Mouse (Mus musculus) CH12.LX (cell line): ENCODE results near the gene Fan1. TPM values are rescaled to one million over a fixed set of nuclear protein-coding genes. Genes with fewer than 3 reads are reported as not detected.

Experiments used
- DNase-seq: peaks from one replicate; pipeline ENCODE4 v3.0.0-alpha.2; 2013; ENCODE audit errors: extremely low read depth
- H3K27ac ChIP-seq: 2 replicates; pipeline ENCODE4 v1.5.1; 2012; ENCODE audit warnings: low read depth, mild to moderate bottlenecking, control low read depth, moderate library complexity; ENCODE audit not compliant: insufficient read depth
- H3K27me3 ChIP-seq: replicated peaks from 2 replicates; pipeline ENCODE3; 2012; ENCODE audit warnings: inconsistent platforms
- H3K36me3 ChIP-seq, 2 experiments: replicated peaks in 1 of 2; 2 replicates each; pipeline versions ENCODE3 to v1.6.1; 2012; ENCODE audit warnings: inconsistent platforms in 1 of 2, low read length in 1 of 2, mild to moderate bottlenecking in 1 of 2, mixed read lengths in 1 of 2, moderate library complexity in 1 of 2; ENCODE audit not compliant: control insufficient read depth in 1 of 2, insufficient read depth in 1 of 2
- H3K4me1 ChIP-seq, 2 experiments: 2 replicates each; pipeline ENCODE4 v1.6.1; 2012; ENCODE audit warnings: inconsistent platforms in 1 of 2, moderate library complexity in 1 of 2; ENCODE audit not compliant: insufficient read depth in 2 of 2, control insufficient read depth in 1 of 2
- H3K4me2 ChIP-seq: 2 replicates; pipeline ENCODE4 v1.6.1; 2012; ENCODE audit warnings: low read depth, mild to moderate bottlenecking, control low read depth; ENCODE audit not compliant: poor library complexity, insufficient read depth, severe bottlenecking
- H3K4me3 ChIP-seq, 3 experiments: fragments of 150-350 bp in 1 of 3; sonication (generic) in 1 of 3; replicated peaks in 1 of 3; 2 replicates each; pipeline versions ENCODE3 to v1.5.1; 2011 to 2012; ENCODE audit warnings: low read depth in 2 of 3, low read length in 2 of 3, mild to moderate bottlenecking in 2 of 3, moderate library complexity in 2 of 3, control low read depth in 1 of 3, improper control_type of control experiment in 1 of 3, inconsistent platforms in 1 of 3, mixed read lengths in 1 of 3; ENCODE audit not compliant: poor library complexity in 1 of 3
- H3K79me2 ChIP-seq: replicated peaks from 2 replicates; pipeline ENCODE4 v1.6.1; 2012; ENCODE audit warnings: mild to moderate bottlenecking, moderate library complexity; ENCODE audit not compliant: control insufficient read depth, poor library complexity, insufficient read depth, severe bottlenecking; ENCODE audit errors: extremely low read depth
- H3K9ac ChIP-seq: 2 replicates; pipeline ENCODE4 v1.6.1; 2012; ENCODE audit warnings: low read depth, mild to moderate bottlenecking, control low read depth, moderate library complexity; ENCODE audit not compliant: insufficient read depth
- H3K9me3 ChIP-seq: replicated peaks from 2 replicates; pipeline ENCODE3; 2012; ENCODE audit warnings: low read length, inconsistent platforms, mixed read lengths
- BHLHE40 ChIP-seq: IDR thresholded peaks from 2 replicates; pipeline ENCODE4 v1.6.1; 2011; ENCODE audit warnings: mild to moderate bottlenecking, low read depth, low read length, improper control_type of control experiment
- EP300 ChIP-seq: IDR thresholded peaks from 2 replicates; pipeline ENCODE4 v1.6.1; 2011; ENCODE audit warnings: low read length, improper control_type of control experiment
- GABPA ChIP-seq: IDR thresholded peaks from 2 replicates; pipeline ENCODE4 v1.6.1; 2012; ENCODE audit warnings: low read depth, low read length, improper control_type of control experiment, inconsistent platforms; ENCODE audit not compliant: insufficient replicate concordance
- HCFC1 ChIP-seq: IDR thresholded peaks from 2 replicates; pipeline ENCODE4 v1.6.1; 2012; ENCODE audit warnings: low read depth, mild to moderate bottlenecking, inconsistent platforms, low read length, improper control_type of control experiment
- IRF4 ChIP-seq: IDR thresholded peaks from 2 replicates; pipeline ENCODE4 v1.6.1; 2014; ENCODE audit warnings: low read depth, mild to moderate bottlenecking, inconsistent platforms, low read length, improper control_type of control experiment
- JUND ChIP-seq: conservative IDR thresholded peaks from 2 replicates; pipeline ENCODE4 v1.6.1; 2011; ENCODE audit warnings: low read depth, low read length, improper control_type of control experiment
- MAZ ChIP-seq: IDR thresholded peaks from 2 replicates; pipeline ENCODE4 v1.6.1; 2012; ENCODE audit warnings: low read depth, mild to moderate bottlenecking, inconsistent platforms, low read length, improper control_type of control experiment, moderate library complexity
- MEF2A ChIP-seq: IDR thresholded peaks from 2 replicates; pipeline ENCODE4 v1.6.1; 2014; ENCODE audit warnings: low read depth, mild to moderate bottlenecking, inconsistent platforms, low read length, improper control_type of control experiment, borderline replicate concordance
- MYC ChIP-seq: IDR thresholded peaks from 2 replicates; pipeline ENCODE4 v1.6.1; 2011; ENCODE audit warnings: low read depth, mild to moderate bottlenecking, improper control_type of control experiment, low read length
- POLR2A ChIP-seq: IDR thresholded peaks from 2 replicates; pipeline ENCODE4 v1.6.1; 2011; ENCODE audit warnings: low read depth, mild to moderate bottlenecking, improper control_type of control experiment, low read length
- POLR2AphosphoS2 ChIP-seq: IDR thresholded peaks from 2 replicates; pipeline ENCODE4 v1.6.1; 2011; ENCODE audit warnings: low read depth, low read length, improper control_type of control experiment
- SMC3 ChIP-seq: IDR thresholded peaks from 2 replicates; pipeline ENCODE4 v1.6.1; 2011; ENCODE audit warnings: low read depth, low read length, improper control_type of control experiment
- TCF12 ChIP-seq: IDR thresholded peaks from 2 replicates; pipeline ENCODE4 v1.6.1; 2014; ENCODE audit warnings: low read depth, mild to moderate bottlenecking, inconsistent platforms, low read length, improper control_type of control experiment
- USF1 ChIP-seq: IDR thresholded peaks from 2 replicates; pipeline ENCODE4 v1.6.1; 2014; ENCODE audit warnings: low read depth, mild to moderate bottlenecking, inconsistent platforms, low read length, improper control_type of control experiment
- USF2 ChIP-seq: conservative IDR thresholded peaks from 2 replicates; pipeline ENCODE4 v1.6.1; 2011; ENCODE audit warnings: low read depth, low read length, improper control_type of control experiment
- ZC3H11A ChIP-seq: IDR thresholded peaks from 2 replicates; pipeline ENCODE4 v1.6.1; 2012; ENCODE audit warnings: low read depth, mild to moderate bottlenecking, inconsistent platforms, low read length, improper control_type of control experiment
- ZKSCAN1 ChIP-seq: IDR thresholded peaks from 2 replicates; pipeline ENCODE4 v1.6.1; 2012; ENCODE audit warnings: low read depth, inconsistent platforms, low read length, improper control_type of control experiment, borderline replicate concordance
- ZMIZ1 ChIP-seq: IDR thresholded peaks from 2 replicates; pipeline ENCODE4 v1.6.1; 2012; ENCODE audit warnings: low read depth, mild to moderate bottlenecking, inconsistent platforms, low read length, improper control_type of control experiment
- dilution Hi-C: fragments of 300-500 bp; cut with MboI; formaldehyde crosslinking; loops from 2 replicates; pipeline ENCODE4 v1.14.3; 2020; ENCODE audit warnings: low sequenced_read_pairs; ENCODE audit not compliant: extremely low pct_unique_long_range_greater_than_20kb, extremely low pct_ligation_motif_present
- in situ Hi-C: fragments of 300-500 bp; cut with MboI; formaldehyde crosslinking; loops from 3 replicates; pipeline ENCODE4 v1.14.3; 2019; ENCODE audit warnings: low sequenced_read_pairs, low pct_ligation_motif_present, low pct_unique_long_range_greater_than_20kb, mixed read lengths
- polyA plus RNA-seq: library from polyadenylated mRNA; unstranded; fragments of >175 nt; gene quantifications from 2 replicates; pipeline ENCODE4 v1.2.1, GENCODE M21; 2012; ENCODE audit warnings: low read depth; ENCODE audit not compliant: insufficient read length
- total RNA-seq, 2 experiments: library from RNA; depleted of rRNA; stranded (reverse); fragments of 300-350 nt in 1 of 2; fragments of >200 nt in 1 of 2; gene quantifications; 2 replicates each; pipeline ENCODE4 v1.2.3; 2012 to 2014

Fan1 gene
- total and polyA plus RNA-seq, 3 experiments, result 2.6 to 4.6 (median 3.6) TPM

- no peaks in the 10 kb centered on the region for H3K9me3 ChIP-seq
- no peak overlapping the region for H3K4me3 ChIP-seq
- no peaks in the 10 kb centered on the region for H3K27me3 ChIP-seq
- peaks cover 35 to 71% of the 10 kb centered on the region in 2 experiments for H3K36me3 ChIP-seq
- H3K27ac ChIP-seq, result no peak overlapping the region
- no peak overlapping the region for H3K4me2 ChIP-seq
- no peak overlapping the region for H3K9ac ChIP-seq
- H3K79me2 ChIP-seq, result no peaks in the 10 kb centered on the region
- DNase-seq, result no peak
- dilution Hi-C loops (no loop called here), in situ Hi-C loops (no loop called here)
- peaks cover 0 to 4% of the 10 kb centered on the region in 2 experiments; a peak in 1 of 4 replicates for H3K4me1 ChIP-seq
- TF ChIP-seq GABPA (no peak), JUND (no peak), EP300 (no peak), SMC3 (no peak), ZKSCAN1 (no peak), USF2 (no peak), MAZ (no peak), MYC (no peak), HCFC1 (no peak), USF1 (no peak), MEF2A (no peak), POLR2AphosphoS2 (no peak), ZMIZ1 (no peak), BHLHE40 (no peak)
Measured at GRCm38 (mm10) chr7:64347813-64348212, 26.1 kb downstream of the Fan1 start.

GRCm38 (mm10) chr7:64332686-64333085 lies 41.2 kb downstream of the Fan1 start:
- dilution Hi-C loops, result no loop called here
- peaks cover 24 to 37% of the 10 kb centered on the region in 2 experiments for H3K36me3 ChIP-seq
- in situ Hi-C loops, result no loop called here

More at GRCm38 (mm10) chr7:64332686-64333085, 41.2 kb downstream of the Fan1 start:
- peaks cover 7 to 16% of the 10 kb centered on the region in 2 experiments for H3K4me1 ChIP-seq
- no peak for TF ChIP-seq ZKSCAN1
- TF ChIP-seq POLR2AphosphoS2, result no peak
- TF ChIP-seq USF1, result no peak
- no peak for TF ChIP-seq TCF12
- TF ChIP-seq IRF4, result no peak
- no peak for TF ChIP-seq ZC3H11A
- TF ChIP-seq MEF2A, result no peak
- TF ChIP-seq POLR2A, result no peak
- no peak for TF ChIP-seq EP300
- no peak for TF ChIP-seq BHLHE40
- peak; percentile 27 for DNase-seq
- H3K79me2 ChIP-seq, result no peaks in the 10 kb centered on the region
- H3K4me3 ChIP-seq, result no peak overlapping the region
- H3K9me3 ChIP-seq, result no peaks in the 10 kb centered on the region
- no peak overlapping the region for H3K27ac ChIP-seq
- H3K9ac ChIP-seq, result no peak overlapping the region
- H3K4me2 ChIP-seq, result no peak overlapping the region
- no peaks in the 10 kb centered on the region for H3K27me3 ChIP-seq
